23 mouse cellular contexts compared by ENCODE assay signal in genomic region chr6:43462189-43462848, GRCm38 (mm10).
DNase-seq lines count a peak whose midpoint lies in the region; ATAC-seq and TF ChIP-seq lines count a peak whose summit lies in the region.
"Had no signal": no experiment of that assay in that cellular context is flagged by ENCODE, and none has a peak within 500 bp of the region (broad histone marks: within the 10 kb centered on the region; RNA-seq: fewer than 3 reads in every experiment).

No protein-coding gene starts in this region.

- no peaks in the 10 kb centered on the region for H3K9me3 ChIP-seq in forebrain, embryonic 14.5 days (replicated peaks; ENCODE audit: control insufficient read depth, low read length)
- no peaks in the 10 kb centered on the region for H3K9me3 ChIP-seq in forebrain, embryonic 11.5 days (ENCODE audit: control insufficient read depth, low read length)
- no peaks in the 10 kb centered on the region for H3K9me3 ChIP-seq in forebrain, postnatal 0 days (ENCODE audit: low read length)
- H3K9me3 ChIP-seq: heart, embryonic 10.5 days; liver, embryonic 13.5 days; lung, embryonic 15.5 days; megakaryocyte, embryonic 14.5 days had no signal

- ATAC-seq in forebrain, embryonic 14.5 days = peak; percentile 89
- no peak for ATAC-seq in forebrain, embryonic 11.5 days (replicated peaks; ENCODE audit: low FRiP score)
- ATAC-seq in forebrain, postnatal 0 days = peak; percentile 54; the same call in 1 of the 2 replicates
- ATAC-seq: activated CD4-positive, CD25-positive, alpha-beta regulatory T cell, adult 4 months; inflammation-experienced regulatory T-cells, adult 6 months; Patski had no signal

- no peak overlapping the region for H3K27ac ChIP-seq in forebrain, embryonic 14.5 days (ENCODE audit: low read depth, low read length)
- H3K27ac ChIP-seq in forebrain, embryonic 11.5 days (ENCODE audit: low read depth, low read length) = no peak overlapping the region
- no peak overlapping the region for H3K27ac ChIP-seq in left cerebral cortex, adult 2 months
- H3K27ac ChIP-seq in forebrain, postnatal 0 days (ENCODE audit: low read depth, low read length) = no peak overlapping the region
- H3K27ac ChIP-seq: heart, embryonic 10.5 days; liver, embryonic 13.5 days; lung, embryonic 15.5 days had no signal

- no peak overlapping the region for H3K4me3 ChIP-seq in forebrain, embryonic 14.5 days (ENCODE audit: low read depth, low read length)
- H3K4me3 ChIP-seq in forebrain, embryonic 11.5 days (ENCODE audit: low read depth, low read length) = no peak overlapping the region
- no peak overlapping the region for H3K4me3 ChIP-seq in left cerebral cortex, adult 2 months
- H3K4me3 ChIP-seq in forebrain, postnatal 0 days (ENCODE audit: low read depth, low read length) = no peak overlapping the region
- H3K4me3 ChIP-seq: heart, embryonic 10.5 days; liver, embryonic 13.5 days; lung, embryonic 15.5 days; megakaryocyte, embryonic 14.5 days; myocyte had no signal

- no peak for TF ChIP-seq CTCF in left cerebral cortex, adult 2 months (IDR thresholded peaks at IDR 0.05)
- TF ChIP-seq CTCF in forebrain, postnatal 0 days (IDR thresholded peaks at IDR 0.05; ENCODE audit: low read depth) = no peak

- no peak overlapping the region for H3K9ac ChIP-seq in forebrain, embryonic 14.5 days (ENCODE audit: low read length)
- no peak overlapping the region for H3K9ac ChIP-seq in forebrain, embryonic 11.5 days (ENCODE audit: low read length)
- no peak overlapping the region for H3K9ac ChIP-seq in forebrain, postnatal 0 days
- H3K9ac ChIP-seq: liver, embryonic 13.5 days; lung, embryonic 15.5 days had no signal

- intact Hi-C loops in left cerebral cortex, postnatal 4 days (cut with DNase I) = no loop called here
- intact Hi-C loops in left cerebral cortex, adult 2 months (cut with DNase I) = no loop called here

- no peaks in the 10 kb centered on the region for H3K27me3 ChIP-seq in forebrain, embryonic 14.5 days (replicated peaks; ENCODE audit: control insufficient read depth, insufficient read depth, low read length)
- H3K27me3 ChIP-seq in forebrain, embryonic 11.5 days (ENCODE audit: control insufficient read depth, insufficient read depth, low read length) = no peaks in the 10 kb centered on the region
- H3K27me3 ChIP-seq in forebrain, postnatal 0 days (ENCODE audit: insufficient read depth, low read length) = no peaks in the 10 kb centered on the region
- H3K27me3 ChIP-seq: liver, embryonic 13.5 days; lung, embryonic 15.5 days; megakaryocyte, embryonic 14.5 days; Patski had no signal

- WGBS in forebrain, embryonic 14.5 days = 65% methylated on average over 2 of the region's 2 CpGs
- WGBS in forebrain, embryonic 11.5 days = 86% methylated on average over 2 of the region's 2 CpGs
- 29% methylated on average over 2 of the region's 2 CpGs for WGBS in forebrain, postnatal 0 days

- no peaks in the 10 kb centered on the region for H3K4me1 ChIP-seq in forebrain, embryonic 14.5 days (ENCODE audit: control insufficient read depth, insufficient read depth, low read length)
- no peaks in the 10 kb centered on the region for H3K4me1 ChIP-seq in forebrain, embryonic 11.5 days (replicated peaks; ENCODE audit: control insufficient read depth, insufficient read depth, low read length)
- H3K4me1 ChIP-seq in forebrain, postnatal 0 days (ENCODE audit: insufficient read depth) = no peaks in the 10 kb centered on the region
- H3K4me1 ChIP-seq: heart, embryonic 10.5 days; liver, embryonic 13.5 days; lung, embryonic 15.5 days; megakaryocyte, embryonic 14.5 days had no signal

- DNase-seq in forebrain, embryonic 14.5 days (ENCODE audit: low spot score) = peak; percentile 85
- DNase-seq in forebrain, embryonic 11.5 days (ENCODE audit: low spot score) = no peak
- DNase-seq in left cerebral cortex, postnatal 4 days = peak; percentile 33
- DNase-seq in left cerebral cortex, adult 2 months (ENCODE audit: extremely low spot score in 1 of 2, low spot score in 2 of 2) = no peak
- DNase-seq in NIH3T3 (ENCODE audit: low read depth) = peak; percentile 29
- peak; percentile 38 for DNase-seq in forebrain, postnatal 0 days
- DNase-seq in embryo, embryonic 9.5 days (ENCODE audit: extremely low spot score) = no peak
- DNase-seq in ovary, adult 18-20 months (ENCODE audit: low spot score) = no peak
- DNase-seq: adrenal gland, postnatal 14 days; cerebellum, adult 9-11 months; gastrocnemius, postnatal 14 days; heart, postnatal 10 days; kidney, adult 9 months; liver, embryonic 13.5 days; spleen, adult 18-20 months; thymus, adult 18-20 months had no signal

- H3K36me3 ChIP-seq in forebrain, embryonic 14.5 days (ENCODE audit: control insufficient read depth, insufficient read depth, low read length) = no peaks in the 10 kb centered on the region
- H3K36me3 ChIP-seq in forebrain, embryonic 11.5 days (ENCODE audit: control insufficient read depth, insufficient read depth, low read length) = no peaks in the 10 kb centered on the region
- no peaks in the 10 kb centered on the region for H3K36me3 ChIP-seq in forebrain, postnatal 0 days (ENCODE audit: insufficient read depth)
- H3K36me3 ChIP-seq: heart, embryonic 10.5 days; liver, embryonic 13.5 days; lung, embryonic 15.5 days had no signal

- H3K4me2 ChIP-seq in forebrain, embryonic 14.5 days (ENCODE audit: low read length) = no peak overlapping the region
- H3K4me2 ChIP-seq in forebrain, embryonic 11.5 days (ENCODE audit: low read depth, low read length, severe bottlenecking) = no peak overlapping the region
- H3K4me2 ChIP-seq in forebrain, postnatal 0 days (ENCODE audit: low read depth) = no peak overlapping the region
- H3K4me2 ChIP-seq: liver, embryonic 13.5 days; lung, embryonic 15.5 days had no signal

Comparison
In these comparisons a context has a peak if more than half of its experiments do, and no peak if none do; other contexts are left out.
1. DNase-seq: peak in forebrain, embryonic 14.5 days (single experiment), left cerebral cortex, postnatal 4 days (single experiment), NIH3T3 (single experiment) and forebrain, postnatal 0 days (single experiment); none in forebrain, embryonic 11.5 days (single experiment), left cerebral cortex, adult 2 months (0 of 2), embryo, embryonic 9.5 days (single experiment) and ovary, adult 18-20 months (single experiment).